Mouse (Mus musculus) stomach, postnatal 0 days (tissue): ENCODE data around the gene Hdac7.

Experiments
- CTCF ChIP-seq: IDR thresholded peaks from 2 replicates; pipeline ENCODE4 v1.5.1; 2016; ENCODE audit warnings: antibody characterized with exemption, low read depth, mild to moderate bottlenecking, moderate library complexity
- EP300 ChIP-seq: optimal IDR thresholded peaks from 2 replicates; pipeline ENCODE3; 2016; ENCODE audit warnings: antibody characterized with exemption

DNA sequence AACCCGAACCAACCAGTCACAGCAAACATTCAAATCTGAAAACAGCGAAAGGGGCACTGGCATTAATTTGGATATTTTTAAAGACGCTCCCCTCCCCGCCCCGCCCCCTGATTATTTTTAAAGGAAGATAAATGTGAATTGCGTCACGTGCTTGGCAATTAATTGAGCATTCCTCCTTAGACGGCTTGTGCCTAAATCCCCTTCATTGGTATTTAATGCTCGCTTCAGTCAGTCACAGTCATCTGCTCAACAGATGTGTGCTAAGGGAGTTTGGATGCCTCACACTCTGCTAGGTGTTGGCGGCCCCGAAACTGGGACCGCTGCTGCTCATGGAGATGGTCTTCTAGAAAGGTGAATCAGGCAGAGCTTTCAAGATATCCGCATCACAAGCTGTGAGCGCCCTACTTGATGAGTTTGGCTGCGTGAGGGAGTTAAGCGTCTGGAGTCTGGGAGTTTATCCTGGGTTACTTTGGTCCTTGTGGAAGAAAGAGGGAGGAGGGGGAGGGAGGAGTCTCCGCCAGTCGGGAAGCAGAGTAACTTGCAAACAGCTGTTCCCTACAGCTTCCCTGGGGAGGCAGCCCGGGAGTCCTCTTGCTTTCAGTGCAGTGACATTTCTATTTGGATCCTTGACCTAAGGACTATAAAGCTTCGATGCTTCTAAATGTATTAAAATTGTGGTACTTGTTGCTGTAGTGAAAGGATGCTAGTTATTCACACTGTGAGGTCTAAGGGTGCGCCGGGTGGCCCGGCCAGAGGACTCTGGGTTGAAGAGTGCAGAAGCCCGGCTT, 62.1 kb downstream of the Hdac7 start:
- no peak for TF ChIP-seq CTCF
- TF ChIP-seq EP300: no peak
